Mouse (Mus musculus) liver, embryonic 14.5 days (tissue): ENCODE data around the gene Zfp142.

Source experiments
- CTCF ChIP-seq: IDR thresholded peaks from 2 replicates; pipeline ENCODE4 v1.5.1; 2016; ENCODE audit warnings: antibody characterized with exemption, low read depth, control low read depth
- EP300 ChIP-seq: IDR thresholded peaks from 2 replicates; pipeline ENCODE4 v1.6.1; 2016; ENCODE audit warnings: antibody characterized with exemption, low read depth

DNA sequence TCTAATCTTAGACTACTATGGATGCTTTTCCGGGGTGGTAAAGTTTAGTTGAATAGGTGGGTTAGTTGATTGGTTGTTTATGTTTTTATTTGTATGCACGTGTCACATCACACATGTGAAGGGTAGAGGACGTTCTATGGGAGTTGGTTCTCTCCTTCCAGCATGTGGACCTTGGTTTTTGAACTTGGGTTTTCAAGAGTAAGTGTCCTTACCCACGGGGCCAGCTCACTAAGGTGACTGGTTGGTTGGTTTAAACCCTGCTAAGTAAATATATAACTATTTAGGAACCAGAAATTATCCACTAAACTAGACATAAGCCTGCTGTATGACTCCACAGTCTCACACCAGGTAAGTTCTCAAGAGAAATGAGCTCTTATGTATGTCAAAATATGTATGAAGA, 63.3 kb downstream of the Zfp142 start:
- TF ChIP-seq CTCF (no peak), EP300 (no peak)
